Mouse (Mus musculus): ENCODE measurements around the gene Fbxo34.

- TF ChIP-seq CTCF (IDR thresholded peaks at IDR 0.05; ENCODE audit: control insufficient read depth, insufficient read depth, insufficient replicate concordance, low read depth, low read length) (no peak), POLR2A (IDR thresholded peaks at IDR 0.05; ENCODE audit: control insufficient read depth, low read depth, low read length) (no peak)
Measured at GRCm38 (mm10) chr14:47525861-47526260, 75.6 kb downstream of the Fbxo34 start.
